Mouse (Mus musculus) layer of hippocampus, adult 8-10 months (tissue): ENCODE measurements around the gene Slc16a2. TPM values are rescaled to one million over a fixed set of nuclear protein-coding genes. Genes with fewer than 3 reads are reported as not detected.

Experiments
- DNase-seq, 2 experiments: peaks; one replicate each; pipeline ENCODE4 v3.0.0; 2022; ENCODE audit warnings: low spot score in 2 of 2
- total RNA-seq, 4 experiments: library from RNA; stranded (reverse); gene quantifications; 2 replicates each; pipeline ENCODE4 v1.2.4; 2022

Gene Slc16a2
- total RNA-seq, 4 experiments from 2014 or later, result 33.1 to 40.7 (median 34.1) TPM

- no peak for DNase-seq
Observed at GRCm38 (mm10) chrX:103653021-103653420, 168.8 kb downstream of the Slc16a2 start.

GRCm38 (mm10) chrX:103652048-103652447 lies 169.7 kb downstream of the Slc16a2 start:
- no peak for DNase-seq

Other genes starting within 250 kb of the Slc16a2 start
- not detected for gene Zcchc13, start 191.4 kb downstream of the Slc16a2 start, total RNA-seq
- 10 to 100 TPM; 46.5 to 58.4 (median 55.5) TPM for gene Rlim, start 159.3 kb upstream of the Slc16a2 start, total RNA-seq